Mouse (Mus musculus) forebrain, embryonic 16.5 days (tissue): ENCODE data around the gene Fbxo5. TPM values are rescaled to one million over a fixed set of nuclear protein-coding genes. Genes with fewer than 3 reads are reported as not detected.

ENCODE experiments used
- ATAC-seq: fragments of 200-750 bp; cut with Nextera tagmentation; 2 replicates; pipeline ENCODE4 v1.8.0; 2017; ENCODE audit warnings: mild to moderate bottlenecking, moderate library complexity
- H3K27ac ChIP-seq: fragments of 300-500 bp; sonication (generic); 2 replicates; pipeline ENCODE4 v1.5.1; 2014; ENCODE audit warnings: low read length, control low read depth
- H3K27me3 ChIP-seq: fragments of 300-500 bp; sonication (generic); replicated peaks from 2 replicates; pipeline ENCODE4 v1.6.1; 2014; ENCODE audit warnings: low read length; ENCODE audit not compliant: control insufficient read depth, insufficient read depth
- H3K36me3 ChIP-seq: fragments of 300-500 bp; sonication (generic); 2 replicates; pipeline ENCODE4 v1.6.1; 2014; ENCODE audit not compliant: control insufficient read depth, insufficient read depth
- H3K4me1 ChIP-seq: fragments of 300-500 bp; sonication (generic); replicated peaks from 2 replicates; pipeline ENCODE4 v1.6.1; 2014; ENCODE audit warnings: low read length; ENCODE audit not compliant: control insufficient read depth, insufficient read depth
- H3K4me2 ChIP-seq: fragments of 300-500 bp; sonication (generic); 2 replicates; pipeline ENCODE4 v1.6.1; 2014; ENCODE audit warnings: mild to moderate bottlenecking, low read length, control low read depth
- H3K4me3 ChIP-seq: fragments of 300-500 bp; sonication (generic); replicated peaks from 2 replicates; pipeline ENCODE4 v1.5.1; 2014; ENCODE audit warnings: mild to moderate bottlenecking, low read length, control low read depth
- H3K9ac ChIP-seq: fragments of 300-500 bp; sonication (generic); replicated peaks from 2 replicates; pipeline ENCODE4 v1.6.1; 2014; ENCODE audit warnings: low read depth, low read length, control low read depth
- H3K9me3 ChIP-seq: fragments of 300-500 bp; sonication (generic); 2 replicates; pipeline ENCODE4 v1.6.1; 2016; ENCODE audit warnings: low read length; ENCODE audit not compliant: control insufficient read depth
- WGBS: fragments of 180-500 bp; shearing (Covaris S2); extraction: QIAGEN DNeasy Blood & Tissue Kit; methylation state at CpG from one replicate; pipeline ENCODE4 v1.1.7; 2014; 5-methylcytosine and 5-hydroxymethylcytosine counted together
- polyA plus RNA-seq: library from polyadenylated mRNA; unstranded; fragments of >200 nt; fragmentation: Nextera tagmentation; extraction: Ambion mirVana; gene quantifications from 2 replicates; pipeline ENCODE4 v1.2.1, GENCODE M21; 2015

The Fbxo5 gene
- polyA plus RNA-seq, 1 experiment from 2014 or later, result 32.7 TPM

DNA sequence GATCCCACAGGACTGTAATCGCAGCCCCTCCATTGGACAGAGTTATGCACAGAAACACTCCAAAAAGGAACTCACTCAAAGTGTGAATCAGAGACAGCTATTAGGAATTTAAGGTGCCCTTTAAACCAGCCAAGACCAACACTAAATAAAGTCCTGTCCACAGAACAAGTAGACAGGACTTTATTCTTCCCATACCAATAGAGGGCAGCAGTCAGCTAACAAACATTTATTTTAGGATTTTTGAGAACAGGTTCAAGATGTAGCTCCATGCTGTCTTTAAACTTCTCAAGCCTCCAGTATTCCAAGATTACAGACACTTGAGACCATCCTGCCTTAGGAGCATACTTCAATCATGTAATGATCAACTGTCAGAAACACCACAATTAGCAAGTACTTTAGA, 4.9 kb downstream of the Fbxo5 start:
- Histone ChIP-seq H3K9ac (no peak overlapping the region), H3K9me3 (no peaks in the 10 kb centered on the region), H3K36me3 (peaks cover 3% of the 10 kb centered on the region; the same call in 1 of the 2 replicates), H3K27ac (no peak overlapping the region), H3K4me2 (no peak overlapping the region), H3K4me1 (peaks cover 21% of the 10 kb centered on the region), H3K27me3 (no peaks in the 10 kb centered on the region), H3K4me3 (no peak overlapping the region)
- ATAC-seq, result no peak
- WGBS, result 100% methylated on average over 1 of the region's 1 CpGs

DNA sequence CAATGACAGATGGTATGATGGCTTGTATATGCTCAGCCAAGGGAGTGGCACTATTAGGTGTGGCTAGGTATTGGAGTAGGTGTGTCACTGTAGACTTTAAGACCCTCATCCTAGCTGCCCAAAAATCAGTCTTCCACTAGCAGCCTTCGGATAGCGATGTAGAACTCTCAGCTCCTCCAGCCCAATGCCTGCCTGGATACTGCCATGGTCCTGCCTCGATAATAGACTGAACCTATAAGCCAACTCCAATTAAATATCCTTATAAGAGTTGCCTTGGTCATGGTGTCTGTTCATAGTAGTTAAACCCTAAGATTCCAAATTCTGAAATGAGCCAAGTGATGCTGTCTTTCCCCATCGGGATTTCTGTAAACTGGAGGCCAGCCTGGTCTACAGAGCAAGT, 7.3 kb downstream of the Fbxo5 start:
- no peak for ATAC-seq
- H3K27me3 ChIP-seq, result no peaks in the 10 kb centered on the region
- H3K9ac ChIP-seq, result no peak overlapping the region
- H3K27ac ChIP-seq, result no peak overlapping the region
- peaks cover 3% of the 10 kb centered on the region; the same call in 1 of the 2 replicates for H3K36me3 ChIP-seq
- WGBS, result 88% methylated on average over 4 of the region's 4 CpGs
- H3K4me1 ChIP-seq, result peaks cover 8% of the 10 kb centered on the region; the same call in 1 of the 2 replicates
- H3K4me2 ChIP-seq, result no peak overlapping the region
- no peak overlapping the region for H3K4me3 ChIP-seq
- H3K9me3 ChIP-seq, result no peaks in the 10 kb centered on the region

- Histone ChIP-seq H3K9ac (no peak overlapping the region), H3K4me3 (no peak overlapping the region), H3K4me2 (no peak overlapping the region), H3K27me3 (no peaks in the 10 kb centered on the region), H3K9me3 (no peaks in the 10 kb centered on the region), H3K27ac (no peak overlapping the region), H3K4me1 (no peaks in the 10 kb centered on the region), H3K36me3 (no peaks in the 10 kb centered on the region)
- 21% methylated on average over 12 of the region's 12 CpGs for WGBS
- peak; percentile 26; the same call in 1 of the 2 replicates for ATAC-seq
These were observed 14.7 kb downstream of the Fbxo5 start for GRCm38 (mm10) chr10:5790657-5791056.

DNA sequence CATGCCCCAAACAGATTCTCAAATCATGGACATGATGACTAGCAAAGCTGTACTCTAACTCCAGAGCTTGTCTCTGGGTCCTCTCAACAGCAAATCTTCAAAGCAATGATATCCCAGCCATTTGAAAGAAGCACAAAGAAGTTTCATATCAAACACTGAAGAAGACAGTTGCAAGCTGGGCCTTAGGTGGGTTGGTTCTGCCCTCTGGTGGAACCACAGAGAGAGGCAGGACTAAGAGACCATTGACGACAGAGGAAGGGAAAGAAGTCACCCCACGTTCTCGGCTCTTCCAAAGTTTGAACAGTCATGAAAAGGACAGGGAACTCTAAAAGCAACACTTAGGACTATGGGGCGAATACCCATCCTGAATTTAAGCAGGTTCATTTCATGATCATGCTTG, 18.5 kb downstream of the Fbxo5 start:
- no peaks in the 10 kb centered on the region for H3K9me3 ChIP-seq
- ATAC-seq, result no peak
- WGBS, result 21% methylated on average over 4 of the region's 4 CpGs
- H3K4me3 ChIP-seq, result no peak overlapping the region
- H3K36me3 ChIP-seq, result no peaks in the 10 kb centered on the region
- no peak overlapping the region for H3K9ac ChIP-seq
- no peaks in the 10 kb centered on the region for H3K27me3 ChIP-seq
- no peak overlapping the region for H3K27ac ChIP-seq
- H3K4me2 ChIP-seq, result no peak overlapping the region
- no peaks in the 10 kb centered on the region for H3K4me1 ChIP-seq

Other genes with a start within 250 kb of the Fbxo5 start
- gene Myct1, start 211.8 kb downstream of the Fbxo5 start, polyA plus RNA-seq, result 0.61 and 1.3 TPM in 2 replicates
- gene Vip, start 166.4 kb downstream of the Fbxo5 start, polyA plus RNA-seq, result not detected in 2 replicates
- 10.1 and 12.0 TPM in 2 replicates for gene Mtrf1l, start 18.3 kb upstream of the Fbxo5 start, polyA plus RNA-seq
- gene Rgs17, start 116.8 kb upstream of the Fbxo5 start, polyA plus RNA-seq, result 14.0 and 19.5 TPM in 2 replicates